Mouse (Mus musculus): ENCODE measurements around the gene Hvcn1.

GRCm38 (mm10) chr5:122179665-122180064 is 26.9 kb upstream of the Hvcn1 start:
- TF ChIP-seq POLR2A (IDR thresholded peaks at IDR 0.05; ENCODE audit: borderline replicate concordance, low read depth, low read length) (no peak), CTCF (IDR thresholded peaks at IDR 0.05; ENCODE audit: low read depth, low read length) (no peak)
